Mouse (Mus musculus) embryo, embryonic 9.5 days (tissue): ENCODE results near the gene Dnajb11.

Experiments
- DNase-seq: peaks from one replicate; pipeline ENCODE4 v3.0.0-alpha.2; 2017; ENCODE audit errors: extremely low spot score

Gene Dnajb11

GRCm38 (mm10) chr16:22857431-22858113 is at the start of gene Dnajb11, which contains the start of gene Tbccd1:
Dnajb11 (plus strand) TSS chr16:22857845.
Tbccd1 (minus strand) TSS chr16:22857669.
- DNase-seq: peak; percentile 97

DNA sequence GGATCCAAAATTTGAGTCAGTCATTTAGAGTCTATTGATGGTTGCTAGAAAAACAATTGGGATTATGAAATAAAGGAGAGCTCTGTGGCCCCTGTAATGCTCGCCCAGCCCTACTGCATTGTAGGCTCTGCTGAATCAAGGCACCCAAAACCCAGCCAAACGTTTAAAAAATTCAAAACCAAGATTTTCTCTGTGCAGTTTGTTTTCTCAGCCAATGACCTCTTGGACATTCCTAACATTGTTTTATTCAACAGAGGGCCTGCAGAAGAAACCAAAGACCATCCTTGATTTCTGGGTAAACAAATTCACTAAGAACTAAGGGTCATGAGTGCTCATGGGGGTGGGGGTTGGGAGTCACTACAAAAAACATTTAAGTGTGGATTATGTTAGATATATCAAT is 46.2 kb upstream of the Dnajb11 start, which contains the start of gene Crygs:
Gene Crygs (minus strand): TSS at position 101 of the 400 bp plus-strand sequence.
- DNase-seq: no peak

- no peak for DNase-seq
These were observed 36.9 kb upstream of the Dnajb11 start for GRCm38 (mm10) chr16:22820731-22821130.

- no peak for DNase-seq
These were observed 24.6 kb upstream of the Dnajb11 start for GRCm38 (mm10) chr16:22832932-22833525.

DNA sequence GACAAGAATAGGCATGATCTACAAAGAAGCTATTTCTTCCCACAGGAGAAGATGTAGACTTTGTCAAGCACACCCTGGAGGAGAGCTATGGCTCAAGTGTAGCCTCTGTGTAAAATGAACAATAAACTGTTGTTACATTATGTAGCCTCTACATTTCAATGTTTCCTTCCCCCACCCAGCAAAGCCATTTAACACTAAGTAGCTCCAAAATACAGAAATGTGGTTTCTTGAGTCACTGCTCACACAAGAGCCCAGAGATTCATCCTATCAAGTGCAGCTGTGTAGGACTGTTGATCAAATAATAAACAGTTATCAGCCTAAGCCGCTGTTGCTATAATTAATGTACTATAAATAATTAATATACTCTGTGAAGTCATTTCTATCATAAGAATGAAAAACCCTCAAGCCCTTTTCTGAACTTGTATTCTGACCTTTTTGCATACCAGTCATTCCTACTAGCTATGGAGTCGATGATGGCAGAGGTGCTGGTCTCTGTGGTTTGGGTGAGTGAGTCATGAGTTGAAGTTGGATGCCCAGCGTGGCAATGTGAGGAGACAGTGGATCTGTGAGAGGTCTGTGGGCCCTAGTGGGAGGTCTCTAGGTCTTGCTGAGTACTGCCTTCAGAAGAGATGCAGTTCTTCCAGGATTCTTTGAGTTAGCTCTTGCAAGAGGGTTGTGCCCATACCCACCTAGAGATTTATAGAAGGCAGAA is 18.3 kb upstream of the Dnajb11 start:
- DNase-seq: no peak

DNA sequence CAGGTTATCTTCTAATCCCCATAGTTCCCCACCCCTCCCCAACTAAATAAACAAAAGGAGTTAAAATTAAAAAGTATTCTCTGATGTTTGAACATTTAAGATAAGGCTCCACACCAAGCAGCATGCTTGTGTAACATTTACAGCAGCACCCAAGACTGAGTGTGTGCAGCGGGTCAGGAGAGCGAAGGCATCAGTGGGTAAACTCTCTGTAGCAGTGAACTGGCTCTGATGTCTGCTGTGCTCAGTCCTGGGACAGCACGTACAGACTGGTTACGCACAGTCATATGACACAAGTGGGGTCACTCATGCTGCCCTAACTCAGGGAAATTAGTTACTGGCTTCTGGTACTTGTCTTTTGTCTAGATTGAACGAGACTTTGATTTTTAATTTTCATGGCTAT is 14.8 kb upstream of the Dnajb11 start:
- no peak for DNase-seq

DNA sequence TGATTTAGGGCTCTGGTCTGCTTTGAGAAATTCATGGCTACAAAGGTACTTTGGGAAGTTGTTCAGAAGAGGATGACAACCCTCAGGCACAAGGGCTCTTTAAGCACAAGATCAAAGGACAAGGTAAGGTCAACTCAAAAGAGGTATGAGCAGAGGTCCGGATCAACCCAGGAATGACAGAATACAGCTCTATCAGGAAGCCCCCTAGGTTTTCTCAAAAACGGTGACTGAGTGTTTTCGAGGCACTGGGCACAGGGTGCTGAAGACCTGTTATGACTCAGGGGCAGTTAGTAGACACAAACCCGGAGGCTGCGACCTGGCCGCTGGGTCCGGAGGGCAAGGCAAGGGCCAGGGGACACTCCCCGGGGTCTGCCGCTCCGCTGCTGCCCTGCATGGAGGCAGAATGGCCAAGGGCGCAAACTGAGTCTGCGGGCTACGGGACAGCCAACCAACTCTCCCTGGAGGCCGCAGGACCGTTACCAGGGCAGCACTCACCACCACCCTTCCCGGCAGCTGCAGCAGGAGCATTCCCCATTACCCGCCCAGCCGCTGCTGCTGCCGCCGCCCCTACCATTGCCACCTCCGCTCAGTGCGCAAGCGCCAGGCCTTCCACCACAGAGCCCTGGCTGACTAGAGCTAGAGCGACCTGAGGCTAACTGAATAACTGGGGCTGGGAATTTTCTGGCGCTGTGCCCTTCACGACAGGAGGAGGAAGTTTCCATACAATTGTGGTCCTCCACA is 13.4 kb upstream of the Dnajb11 start:
- peak; percentile 80 for DNase-seq

DNA sequence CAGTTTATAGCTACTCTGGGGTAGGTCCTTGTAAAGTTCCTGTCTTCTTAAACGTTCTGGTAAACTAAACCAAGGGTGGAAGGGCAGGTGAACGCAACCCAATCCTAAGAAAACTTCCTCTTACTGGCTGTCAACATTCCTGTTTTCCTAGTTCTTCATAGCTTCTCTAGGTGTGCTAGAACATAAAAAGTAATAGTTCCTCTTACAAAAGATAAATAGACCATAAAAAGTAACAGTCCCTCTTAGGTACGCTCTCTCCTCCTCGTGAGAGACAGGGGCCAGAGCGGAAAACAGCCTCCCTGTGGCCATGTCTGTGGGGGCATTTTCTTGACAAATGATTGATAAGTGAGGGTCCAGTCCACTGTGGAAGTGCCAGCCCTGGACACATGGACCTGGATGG is 12.8 kb upstream of the Dnajb11 start:
- DNase-seq: no peak

DNA sequence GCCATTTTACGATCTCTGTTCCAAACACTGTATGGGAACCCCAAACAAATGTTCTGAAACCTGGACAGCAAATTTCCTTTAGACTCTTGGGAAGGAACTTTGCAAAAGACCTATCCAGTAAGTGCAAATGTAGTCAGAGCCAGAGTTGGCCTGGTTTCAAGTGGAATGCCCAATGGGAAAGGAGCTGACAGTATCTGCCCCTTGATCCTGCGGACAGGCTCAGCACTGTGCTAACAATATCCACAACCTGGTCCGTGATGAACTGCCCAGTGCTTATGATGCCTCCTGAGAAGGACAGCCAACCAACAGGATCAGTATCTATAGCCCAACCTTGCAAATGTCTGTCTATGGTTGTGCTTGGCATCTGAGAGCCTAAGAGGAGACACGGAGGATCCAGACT is 12.2 kb upstream of the Dnajb11 start:
- DNase-seq: no peak

- no peak for DNase-seq
These were observed 10.0 kb upstream of the Dnajb11 start for GRCm38 (mm10) chr16:22847686-22848085.

DNA sequence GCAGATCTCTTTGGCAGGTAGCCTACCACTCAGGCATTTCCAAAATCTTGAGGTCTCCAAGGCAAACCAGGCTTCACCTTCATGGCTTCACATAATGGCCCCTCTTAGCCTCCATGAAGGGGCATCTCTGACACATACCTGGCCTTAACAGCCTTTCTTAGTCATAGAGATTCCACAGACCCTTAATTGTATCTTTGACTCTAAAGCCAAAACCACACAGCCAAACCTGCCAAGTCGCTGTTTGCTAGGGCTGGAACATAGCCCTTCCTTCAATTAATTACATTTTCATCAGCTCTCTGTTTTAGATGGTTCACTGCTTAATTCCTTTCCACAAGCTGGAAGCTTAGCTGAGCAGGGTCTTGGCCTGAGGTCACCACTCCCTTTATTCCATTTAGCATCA is 9.3 kb upstream of the Dnajb11 start:
- no peak for DNase-seq

DNA sequence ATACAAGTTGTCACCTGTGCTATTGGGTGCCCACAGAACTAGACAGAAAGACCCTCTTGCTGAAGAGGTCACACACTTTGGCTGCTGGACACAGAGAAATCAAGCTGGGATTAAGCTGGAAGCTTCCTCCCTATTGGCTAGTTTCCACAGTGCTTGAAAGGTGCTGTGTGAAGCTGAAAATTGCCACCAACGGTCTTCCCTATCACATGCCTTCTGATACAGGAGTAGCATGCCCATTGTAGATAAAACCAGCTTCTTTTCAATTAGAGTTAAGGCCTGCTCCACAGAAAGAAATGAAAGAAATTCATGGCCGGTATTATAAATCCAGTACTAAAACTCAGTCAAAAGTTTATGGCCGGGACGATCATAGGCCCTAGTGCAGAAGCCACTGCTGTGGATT is 4.9 kb upstream of the Dnajb11 start:
- no peak for DNase-seq

GRCm38 (mm10) chr16:22856773-22857172 is 872 bp upstream of the Dnajb11 start:
- no peak for DNase-seq

GRCm38 (mm10) chr16:22872397-22872796 is 14.8 kb downstream of the Dnajb11 start:
- no peak for DNase-seq

- no peak for DNase-seq
These were observed 15.7 kb downstream of the Dnajb11 start for GRCm38 (mm10) chr16:22873369-22873768.

GRCm38 (mm10) chr16:22876218-22877043 is 18.8 kb downstream of the Dnajb11 start:
- peak; percentile 19 for DNase-seq

DNA sequence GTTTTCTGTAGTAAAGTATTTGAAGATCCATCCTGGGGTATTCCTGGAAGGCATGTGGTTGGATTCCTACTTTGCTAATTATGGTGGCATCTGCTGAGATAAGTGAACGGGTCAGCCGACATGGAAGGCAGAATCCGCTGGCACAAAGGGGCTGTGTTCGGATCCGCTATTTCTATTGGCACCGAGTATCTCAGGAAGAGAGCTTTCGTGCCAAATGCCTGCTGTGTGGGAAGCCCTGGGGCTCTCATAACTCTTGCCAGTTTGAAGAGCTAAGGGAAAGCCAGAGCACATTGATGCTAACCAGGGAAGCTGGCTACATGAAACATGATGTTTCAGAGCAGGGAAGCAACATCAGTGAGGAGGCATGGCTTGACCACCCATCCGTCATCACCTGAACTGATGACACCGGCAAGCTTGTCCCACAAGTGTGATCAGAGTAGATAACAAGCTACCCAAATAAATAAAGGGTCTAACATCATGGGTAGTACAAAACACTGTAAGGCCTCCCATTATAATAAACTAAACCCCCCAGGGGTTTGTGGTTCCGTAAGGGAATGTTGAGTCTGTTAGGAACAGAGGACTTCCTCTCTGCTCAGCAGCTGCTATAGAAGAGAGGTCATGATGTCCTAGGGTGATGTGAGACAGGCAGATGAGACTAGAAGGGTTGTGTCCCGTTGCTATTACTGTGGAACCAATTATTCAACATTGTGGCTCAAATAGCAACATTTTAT is 20.2 kb downstream of the Dnajb11 start:
- no peak for DNase-seq

GRCm38 (mm10) chr16:22878716-22879115 is 21.1 kb downstream of the Dnajb11 start:
- DNase-seq: no peak

DNA sequence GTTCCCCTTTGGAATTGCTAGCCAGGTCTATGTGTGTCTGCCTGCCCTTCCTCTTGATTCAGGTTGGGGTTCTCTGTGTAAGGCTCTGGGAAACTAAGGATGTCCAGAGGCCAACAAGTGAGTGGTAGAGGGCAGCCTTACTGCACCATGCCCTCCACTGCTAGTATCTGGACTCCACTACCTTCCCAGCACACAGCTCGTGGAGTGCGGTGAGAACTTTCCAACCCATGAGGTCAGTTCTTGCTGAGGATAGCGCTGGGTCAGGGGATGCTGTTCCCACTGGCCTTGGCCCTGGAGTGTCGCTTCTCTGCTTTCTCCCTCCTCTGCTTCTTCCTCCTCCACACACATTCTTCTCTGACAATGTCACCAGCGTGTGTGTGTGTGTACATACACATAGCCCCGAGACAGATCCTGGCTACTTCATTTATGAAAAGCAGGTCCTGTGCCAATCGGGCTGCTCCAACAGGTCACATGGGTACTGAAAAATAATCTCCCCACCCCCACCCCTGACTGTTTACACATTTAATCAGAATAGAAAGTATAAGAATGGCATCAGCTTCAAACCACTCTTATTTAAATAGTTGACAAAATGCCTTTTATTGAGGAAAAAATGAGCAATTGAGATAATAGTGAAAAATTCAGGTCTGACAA is 22.4 kb downstream of the Dnajb11 start:
- no peak for DNase-seq

DNA sequence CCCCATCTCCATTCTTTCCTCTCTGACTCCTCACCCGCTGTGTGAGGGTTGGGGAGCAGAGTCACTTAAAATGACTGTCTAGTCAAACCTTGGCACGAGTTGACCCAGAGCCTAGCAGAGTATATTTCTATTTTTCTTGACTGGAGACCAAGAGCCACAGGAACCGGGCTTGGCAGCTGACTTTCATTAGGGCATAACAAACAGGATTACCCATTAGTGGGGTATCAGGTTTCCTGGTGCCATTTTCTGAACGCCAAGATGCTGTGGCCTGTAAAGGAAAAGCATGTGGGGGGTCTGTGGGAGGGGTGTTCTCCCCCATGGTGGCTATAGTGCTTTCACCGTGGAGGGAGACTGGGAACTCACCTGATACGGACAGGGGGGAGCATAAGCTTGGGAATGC is 23.3 kb downstream of the Dnajb11 start:
- DNase-seq: peak; percentile 41
